Mouse (Mus musculus) granulocyte monocyte progenitor cell, adult 5-6 weeks (primary cell): ENCODE data around the gene Rmnd5b. TPM values are rescaled to one million over a fixed set of nuclear protein-coding genes. Genes with fewer than 3 reads are reported as not detected.

Source experiments
- ATAC-seq: replicated peaks from 2 replicates; pipeline ENCODE4 v1.8.0; 2016; ENCODE audit warnings: mild to moderate bottlenecking, moderate TSS enrichment, inconsistent platforms; ENCODE audit not compliant: poor library complexity, severe bottlenecking
- total RNA-seq, 2 experiments: library from RNA; stranded (forward) in 1 of 2; stranded (reverse) in 1 of 2; fragments of 200-712, 200-1000 nt in 1 of 2; fragments of >200 nt in 1 of 2; fragmentation: Nextera tagmentation in 1 of 2; gene quantifications; 2 replicates each; pipeline ENCODE4 v1.2.3; 2014 to 2017

Gene Rmnd5b
- total RNA-seq, 2 experiments from 2014 or later, result 12.8 to 19.2 TPM

GRCm38 (mm10) chr11:51594715-51595350, 40.9 kb downstream of the Rmnd5b start:
- peak; percentile 57 for ATAC-seq

- no peak for ATAC-seq
Observed at GRCm38 (mm10) chr11:51593849-51594248, 41.8 kb downstream of the Rmnd5b start.

GRCm38 (mm10) chr11:51593368-51593767, 42.3 kb downstream of the Rmnd5b start:
- ATAC-seq, result no peak

- no peak for ATAC-seq
Observed at GRCm38 (mm10) chr11:51591915-51592314, 43.8 kb downstream of the Rmnd5b start.

GRCm38 (mm10) chr11:51591168-51591567, 44.5 kb downstream of the Rmnd5b start:
- no peak for ATAC-seq

- no peak for ATAC-seq
Observed at GRCm38 (mm10) chr11:51590002-51590401, 45.7 kb downstream of the Rmnd5b start.

GRCm38 (mm10) chr11:51588833-51589232, 46.9 kb downstream of the Rmnd5b start:
- no peak for ATAC-seq

- ATAC-seq, result no peak
Observed at GRCm38 (mm10) chr11:51587059-51587458, 48.6 kb downstream of the Rmnd5b start.

GRCm38 (mm10) chr11:51586411-51586810, 49.3 kb downstream of the Rmnd5b start:
- ATAC-seq, result no peak

GRCm38 (mm10) chr11:51585608-51586252, 50.0 kb downstream of the Rmnd5b start:
- no peak for ATAC-seq

- ATAC-seq, result peak; percentile 75
Observed at GRCm38 (mm10) chr11:51584431-51585248, 51.1 kb downstream of the Rmnd5b start, which contains the start of gene Phykpl. TSS of gene Phykpl (plus strand) at chr11:51584757.

GRCm38 (mm10) chr11:51584057-51584430, 51.7 kb downstream of the Rmnd5b start:
- ATAC-seq, result no peak

GRCm38 (mm10) chr11:51582713-51583112, 53.0 kb downstream of the Rmnd5b start:
- peak; percentile 30 for ATAC-seq

- ATAC-seq, result no peak
Observed at GRCm38 (mm10) chr11:51579024-51579423, 56.7 kb downstream of the Rmnd5b start.

- ATAC-seq, result peak; percentile 83
Observed at GRCm38 (mm10) chr11:51577587-51577986, 58.1 kb downstream of the Rmnd5b start.

- no peak for ATAC-seq
Observed at GRCm38 (mm10) chr11:51576454-51576853, 59.2 kb downstream of the Rmnd5b start.

Other genes with a start within 250 kb of the Rmnd5b start
- 25.1 and 25.2 TPM in 2 replicates for gene Phykpl, start 51.1 kb downstream of the Rmnd5b start, total RNA-seq (2014; fragmentation: Nextera tagmentation)
- gene Phykpl, start 51.1 kb downstream of the Rmnd5b start, total RNA-seq (2017), result 11.0 and 13.4 TPM in 2 replicates
- 512 and 539 TPM in 2 replicates for gene Hnrnpab, start 29.0 kb downstream of the Rmnd5b start, total RNA-seq (2014; fragmentation: Nextera tagmentation)
- gene Hnrnpab, start 29.0 kb downstream of the Rmnd5b start, total RNA-seq (2017), result 838 and 956 TPM in 2 replicates
- gene Nhp2, start 16.2 kb downstream of the Rmnd5b start, total RNA-seq (2014; fragmentation: Nextera tagmentation), result 194 and 203 TPM in 2 replicates
- gene Nhp2, start 16.2 kb downstream of the Rmnd5b start, total RNA-seq (2017), result 141 and 169 TPM in 2 replicates
- 1.4 TPM in 1 of 2 replicates, not detected in the other for gene N4bp3, start 14.9 kb upstream of the Rmnd5b start, total RNA-seq (2014; fragmentation: Nextera tagmentation)
- 1.5 and 2.6 TPM in 2 replicates for gene N4bp3, start 14.9 kb upstream of the Rmnd5b start, total RNA-seq (2017)
- 0.81 TPM in 1 of 2 replicates, not detected in the other for gene D930048N14Rik, start 15.1 kb upstream of the Rmnd5b start, total RNA-seq (2014; fragmentation: Nextera tagmentation)
- gene D930048N14Rik, start 15.1 kb upstream of the Rmnd5b start, total RNA-seq (2017), result 0.15 TPM in 1 of 2 replicates, not detected in the other
- gene 0610009B22Rik, start 53.0 kb upstream of the Rmnd5b start, total RNA-seq (2014; fragmentation: Nextera tagmentation), result 22.4 and 33.5 TPM in 2 replicates
- gene 0610009B22Rik, start 53.0 kb upstream of the Rmnd5b start, total RNA-seq (2017), result 14.7 and 17.5 TPM in 2 replicates
- 19.9 and 25.1 TPM in 2 replicates for gene Sec24a, start 127.7 kb upstream of the Rmnd5b start, total RNA-seq (2014; fragmentation: Nextera tagmentation)
- 7.0 and 7.7 TPM in 2 replicates for gene Sec24a, start 127.7 kb upstream of the Rmnd5b start, total RNA-seq (2017)
- gene Sar1b, start 127.8 kb upstream of the Rmnd5b start, total RNA-seq (2014; fragmentation: Nextera tagmentation), result 61.3 and 80.3 TPM in 2 replicates
- 73.4 and 74.5 TPM in 2 replicates for gene Sar1b, start 127.8 kb upstream of the Rmnd5b start, total RNA-seq (2017)
- gene Jade2, start 221.8 kb upstream of the Rmnd5b start, total RNA-seq (2014; fragmentation: Nextera tagmentation), result 6.3 and 9.3 TPM in 2 replicates
- gene Jade2, start 221.8 kb upstream of the Rmnd5b start, total RNA-seq (2017), result 6.6 and 8.5 TPM in 2 replicates